Mouse (Mus musculus) urinary bladder, adult 2 months (tissue): ENCODE data around the gene Usp2. TPM values are rescaled to one million over a fixed set of nuclear protein-coding genes. Genes with fewer than 3 reads are reported as not detected.

Experiments
- polyA plus RNA-seq: library from polyadenylated mRNA; depleted of rRNA; stranded (reverse); fragments of >200 nt; gene quantifications from 2 replicates; pipeline ENCODE4 v1.2.3, GENCODE M21; 2012; rRNA removed

The Usp2 gene
- polyA plus RNA-seq, 1 experiment, result 5.8 TPM

Other genes with a start within 250 kb of the Usp2 start
- gene Thy1, start 23.6 kb upstream of the Usp2 start, polyA plus RNA-seq, result 93.6 and 128 TPM in 2 replicates
- gene Mfrp, start 34.7 kb downstream of the Usp2 start, polyA plus RNA-seq, result 0.13 and 0.21 TPM in 2 replicates
- gene C1qtnf5, start 40.2 kb downstream of the Usp2 start, polyA plus RNA-seq, result 27.2 and 31.4 TPM in 2 replicates
- gene Gm49380, start 46.5 kb downstream of the Usp2 start, polyA plus RNA-seq, result 0.27 and 0.36 TPM in 2 replicates
- 14.5 and 20.5 TPM in 2 replicates for gene Rnf26, start 46.5 kb downstream of the Usp2 start, polyA plus RNA-seq
- gene Mcam, start 67.4 kb downstream of the Usp2 start, polyA plus RNA-seq, result 182 and 219 TPM in 2 replicates
- gene Cbl, start 167.0 kb downstream of the Usp2 start, polyA plus RNA-seq, result 14.9 and 16.0 TPM in 2 replicates
- not detected in 2 replicates for gene Ccdc153, start 173.7 kb downstream of the Usp2 start, polyA plus RNA-seq
- 0.21 and 0.24 TPM in 2 replicates for gene Pdzd3, start 184.4 kb downstream of the Usp2 start, polyA plus RNA-seq
- 9.6 and 13.0 TPM in 2 replicates for gene Nlrx1, start 201.6 kb downstream of the Usp2 start, polyA plus RNA-seq
- gene Abcg4, start 221.6 kb downstream of the Usp2 start, polyA plus RNA-seq, result 7.6 and 8.9 TPM in 2 replicates
- 20.2 and 22.7 TPM in 2 replicates for gene Hinfp, start 238.7 kb downstream of the Usp2 start, polyA plus RNA-seq